Mouse (Mus musculus) c-Kit-negative CD71-positive TER-119-positive erythroid progenitor cells, embryonic 14.5 days (primary cell): ENCODE measurements around the gene Usp25.

Source experiments
- DNase-seq: peaks from one replicate; pipeline ENCODE4 v3.0.0-alpha.2; 2013; ENCODE audit warnings: low read depth, low spot score

The Usp25 gene

GRCm38 (mm10) chr16:77034329-77034728 lies 20.8 kb downstream of the Usp25 start:
- no peak for DNase-seq

- no peak for DNase-seq
Measured at GRCm38 (mm10) chr16:77034751-77035150, 21.2 kb downstream of the Usp25 start.

GRCm38 (mm10) chr16:77041573-77041972 lies 28.1 kb downstream of the Usp25 start:
- no peak for DNase-seq

- no peak for DNase-seq
Measured at GRCm38 (mm10) chr16:77043499-77043898, 30.0 kb downstream of the Usp25 start.

GRCm38 (mm10) chr16:77054184-77054583 lies 40.7 kb downstream of the Usp25 start:
- no peak for DNase-seq

- no peak for DNase-seq
Measured at GRCm38 (mm10) chr16:77055519-77056159, 42.1 kb downstream of the Usp25 start.

GRCm38 (mm10) chr16:77056160-77056520 lies 42.6 kb downstream of the Usp25 start:
- DNase-seq: no peak

- DNase-seq: no peak
Measured at GRCm38 (mm10) chr16:77058567-77058966, 45.1 kb downstream of the Usp25 start.

GRCm38 (mm10) chr16:77060166-77060565 lies 46.7 kb downstream of the Usp25 start:
- DNase-seq: peak; percentile 20

GRCm38 (mm10) chr16:77063916-77064315 lies 50.4 kb downstream of the Usp25 start:
- DNase-seq: no peak

GRCm38 (mm10) chr16:77076954-77077735 lies 63.6 kb downstream of the Usp25 start:
- no peak for DNase-seq

- no peak for DNase-seq
Measured at GRCm38 (mm10) chr16:77077736-77078005, 64.2 kb downstream of the Usp25 start.

- no peak for DNase-seq
Measured at GRCm38 (mm10) chr16:77084071-77084470, 70.6 kb downstream of the Usp25 start.

- DNase-seq: no peak
Measured at GRCm38 (mm10) chr16:77089806-77090205, 76.3 kb downstream of the Usp25 start.

GRCm38 (mm10) chr16:77093526-77093925 lies 80.0 kb downstream of the Usp25 start:
- DNase-seq: no peak

- no peak for DNase-seq
Measured at GRCm38 (mm10) chr16:77095017-77095551, 81.6 kb downstream of the Usp25 start.

- DNase-seq: peak; percentile 37
Measured at GRCm38 (mm10) chr16:77099018-77099869, 85.7 kb downstream of the Usp25 start.

GRCm38 (mm10) chr16:77103637-77104264 lies 90.2 kb downstream of the Usp25 start:
- DNase-seq: no peak

- no peak for DNase-seq
Measured at GRCm38 (mm10) chr16:77111268-77111667, 97.8 kb downstream of the Usp25 start.

GRCm38 (mm10) chr16:77125908-77126307 lies 112.4 kb downstream of the Usp25 start:
- DNase-seq: no peak

- DNase-seq: no peak
Measured at GRCm38 (mm10) chr16:77128683-77129082, 115.2 kb downstream of the Usp25 start.

- no peak for DNase-seq
Measured at GRCm38 (mm10) chr16:77133055-77133454, 119.5 kb downstream of the Usp25 start.
